Mouse (Mus musculus): Measurements from ENCODE around the gene Dirc2. TPM values are rescaled to one million over a fixed set of nuclear protein-coding genes. Genes with fewer than 3 reads are reported as not detected.

The Dirc2 gene
- polyA plus RNA-seq, 1 experiment from 2014 or later = 17.3 TPM

DNA sequence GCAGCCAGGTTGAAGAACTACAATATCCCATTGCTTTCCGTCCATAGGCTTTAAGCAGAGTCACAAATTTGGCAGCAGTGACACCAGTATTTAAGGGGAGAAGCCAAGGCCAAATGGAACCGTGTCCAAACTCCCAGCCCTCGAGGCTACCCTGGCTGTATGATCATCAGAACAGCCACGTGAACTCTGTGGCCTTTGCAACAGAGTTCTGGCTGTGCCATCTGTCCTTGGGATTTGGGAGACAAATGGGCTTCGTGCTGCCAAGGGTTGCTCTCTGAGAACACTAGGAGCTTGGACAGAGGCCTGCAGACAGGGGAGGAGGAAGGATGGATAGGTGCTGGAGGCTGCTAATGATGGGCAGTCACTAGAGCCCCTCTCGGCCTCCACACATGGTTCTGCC lies 117.0 kb downstream of the Dirc2 start:
- no peak overlapping the region for H3K4me3 ChIP-seq
- no peaks in the 10 kb centered on the region for H3K4me1 ChIP-seq (replicated peaks)
- WGBS = 73% methylated on average over 6 of the region's 6 CpGs
- no peak overlapping the region for H3K27ac ChIP-seq
- H3K27me3 ChIP-seq (ENCODE audit: insufficient read depth, poor library complexity, severe bottlenecking) = peaks cover 7% of the 10 kb centered on the region
- H3K9me3 ChIP-seq = no peaks in the 10 kb centered on the region
- peaks cover 97% of the 10 kb centered on the region for H3K36me3 ChIP-seq
- DNase-seq (ENCODE audit: low spot score) = no peak

DNA sequence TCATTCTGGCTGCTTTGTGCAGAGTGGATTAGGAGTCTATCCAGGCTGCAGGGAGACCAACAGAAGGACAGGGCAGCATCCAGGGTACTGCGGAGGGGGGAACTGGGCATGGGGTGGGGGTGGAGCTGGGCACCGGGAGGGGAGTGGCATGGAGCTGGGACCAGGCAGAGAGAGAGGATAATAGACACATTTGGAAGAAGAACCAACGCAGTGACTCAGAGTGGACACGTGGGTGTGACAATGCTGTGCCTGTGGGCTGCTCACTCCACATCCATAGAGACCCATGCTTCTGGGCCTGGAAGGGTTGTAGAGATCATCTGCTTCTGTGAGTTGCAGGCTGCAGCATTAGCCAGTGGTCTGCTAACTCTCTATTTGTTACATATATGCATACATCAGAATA lies 120.3 kb downstream of the Dirc2 start:
- H3K27me3 ChIP-seq (ENCODE audit: insufficient read depth, poor library complexity, severe bottlenecking) = no peaks in the 10 kb centered on the region
- H3K27ac ChIP-seq = no peak overlapping the region
- no peak overlapping the region for H3K4me3 ChIP-seq
- no peaks in the 10 kb centered on the region for H3K9me3 ChIP-seq
- DNase-seq (ENCODE audit: low spot score) = no peak
- peaks cover 90% of the 10 kb centered on the region for H3K36me3 ChIP-seq
- WGBS = 88% methylated on average over 4 of the region's 4 CpGs
- H3K4me1 ChIP-seq (replicated peaks) = no peaks in the 10 kb centered on the region

Other genes with a start within 250 kb of the Dirc2 start
- 45.7 and 57.8 TPM in 2 replicates for gene Sema5b, start 228.2 kb downstream of the Dirc2 start, polyA plus RNA-seq (2016; fragmentation: Nextera tagmentation; extraction: Ambion mirVana)
- 24.1 and 25.0 TPM in 2 replicates for gene Hspbap1, start 1.0 kb upstream of the Dirc2 start, polyA plus RNA-seq (2016; fragmentation: Nextera tagmentation; extraction: Ambion mirVana)
- 0.18 and 0.21 TPM in 2 replicates for gene Parp14, start 102.2 kb upstream of the Dirc2 start, polyA plus RNA-seq (2016; fragmentation: Nextera tagmentation; extraction: Ambion mirVana)
- 2.0 and 2.2 TPM in 2 replicates for gene Parp9, start 169.1 kb upstream of the Dirc2 start, polyA plus RNA-seq (2016; fragmentation: Nextera tagmentation; extraction: Ambion mirVana)
- gene Dtx3l, start 169.8 kb upstream of the Dirc2 start, polyA plus RNA-seq (2016; fragmentation: Nextera tagmentation; extraction: Ambion mirVana) = 1.3 and 2.4 TPM in 2 replicates
- 65.8 and 76.5 TPM in 2 replicates for gene Kpna1, start 209.4 kb upstream of the Dirc2 start, polyA plus RNA-seq (2016; fragmentation: Nextera tagmentation; extraction: Ambion mirVana)